Mouse (Mus musculus) left cerebral cortex, postnatal 10 days (tissue): ENCODE results near the gene Vrk2. TPM values are rescaled to one million over a fixed set of nuclear protein-coding genes. Genes with fewer than 3 reads are reported as not detected.

Source experiments
- DNase-seq, 2 experiments: peaks; one replicate each; pipeline ENCODE4 v3.0.0; 2021 to 2022; ENCODE audit warnings: low spot score in 2 of 2, mixed read lengths in 1 of 2; ENCODE audit errors: extremely low spot score in 1 of 2
- intact Hi-C: fragments of 180-260 bp; cut with DNase I; formaldehyde crosslinking; loops from one replicate; pipeline ENCODE4 v1.15.1; 2025
- total RNA-seq, 2 experiments: library from RNA; stranded (reverse); gene quantifications; 2 replicates each; pipeline ENCODE4 v1.2.3; 2021

Vrk2 gene
- total RNA-seq, 2 experiments from 2014 or later: 2.1 to 2.2 TPM

GRCm38 (mm10) chr11:26586367-26587183, 7.2 kb downstream of the Vrk2 start:
- intact Hi-C loops: no loop called here
- no peak for DNase-seq

- intact Hi-C loops: no loop called here
- no peak for DNase-seq
These were observed 8.1 kb downstream of the Vrk2 start for GRCm38 (mm10) chr11:26585409-26586366.

DNA sequence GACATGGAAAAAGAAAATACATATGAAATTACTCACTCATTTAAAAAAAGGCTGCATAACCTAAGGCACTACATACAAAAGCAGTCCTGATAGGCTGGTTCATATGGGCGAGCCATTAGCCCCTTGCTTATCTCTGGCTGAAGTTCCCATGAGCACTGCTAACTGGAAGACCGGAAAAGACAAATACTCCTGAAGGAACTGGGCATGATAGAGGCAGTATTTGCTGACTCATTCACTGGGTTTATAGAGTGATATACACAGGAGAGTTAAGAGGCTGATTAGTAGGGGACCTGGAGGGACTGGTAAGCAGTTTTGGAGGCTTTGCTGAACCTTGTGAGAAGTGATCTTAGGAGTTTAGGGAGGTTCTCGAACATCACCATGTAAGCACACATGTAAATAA, 42.2 kb downstream of the Vrk2 start:
- DNase-seq: no peak
- intact Hi-C loops: no loop called here

- intact Hi-C loops: no loop called here
- no peak for DNase-seq
These were observed 56.0 kb downstream of the Vrk2 start for GRCm38 (mm10) chr11:26537816-26538215.

DNA sequence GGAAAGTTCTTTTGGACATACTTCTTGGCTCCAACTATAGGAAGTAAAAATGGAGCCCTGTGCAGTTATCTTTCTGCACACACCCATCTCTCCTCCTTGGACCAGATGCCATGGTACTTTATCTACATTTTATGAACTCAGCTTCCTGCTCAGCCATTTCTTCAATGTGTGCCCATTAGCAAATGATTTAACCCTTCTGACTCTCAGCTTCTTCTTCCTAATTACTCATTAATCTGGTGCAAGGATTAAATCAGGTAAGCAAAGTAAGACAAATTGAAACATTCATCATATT, 60.0 kb downstream of the Vrk2 start:
- intact Hi-C loops: no loop called here
- no peak for DNase-seq

- DNase-seq: no peak
- intact Hi-C loops: no loop called here
These were observed 60.6 kb downstream of the Vrk2 start for GRCm38 (mm10) chr11:26532994-26533827.

DNA sequence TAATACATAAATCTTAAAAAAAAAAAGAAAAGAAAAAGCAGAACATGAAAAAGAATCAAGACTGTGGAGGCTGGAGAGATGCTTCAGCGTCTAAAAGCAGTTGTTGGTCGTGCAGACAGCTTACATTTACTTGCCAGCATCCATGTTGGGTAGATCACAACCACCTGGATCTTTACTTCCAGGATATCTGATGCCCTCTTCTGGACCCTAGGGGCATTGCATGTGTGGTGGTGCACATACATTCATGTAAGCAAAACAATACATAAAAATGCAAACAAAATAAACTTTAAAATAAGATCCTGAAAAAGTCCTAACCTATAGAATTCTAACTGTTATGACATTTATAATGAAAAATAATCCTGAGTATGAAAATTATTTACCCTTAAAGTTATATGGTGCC, 66.9 kb downstream of the Vrk2 start:
- DNase-seq: no peak
- intact Hi-C loops: no loop called here

- intact Hi-C loops: no loop called here
- DNase-seq: no peak
These were observed 74.8 kb downstream of the Vrk2 start for GRCm38 (mm10) chr11:26518991-26519390.

DNA sequence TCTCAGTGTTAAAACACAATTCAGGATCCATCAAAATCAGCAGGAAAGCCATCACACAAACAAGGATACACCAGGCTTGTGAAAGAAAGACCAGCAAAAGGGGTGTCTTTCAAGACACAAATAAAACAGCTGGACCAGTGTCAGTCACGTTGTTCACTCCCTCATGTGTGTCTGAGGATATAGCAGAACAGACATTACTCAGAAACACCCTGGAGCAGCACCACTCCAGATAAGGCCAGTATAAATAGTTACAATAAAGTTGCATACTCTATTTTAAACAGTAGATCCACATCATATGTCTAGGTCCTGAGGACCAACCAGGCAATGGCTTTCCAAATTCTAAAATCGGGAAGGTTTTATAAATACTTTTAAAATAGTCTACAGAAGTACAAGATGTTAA, 77.7 kb downstream of the Vrk2 start:
- intact Hi-C loops: no loop called here
- DNase-seq: no peak

DNA sequence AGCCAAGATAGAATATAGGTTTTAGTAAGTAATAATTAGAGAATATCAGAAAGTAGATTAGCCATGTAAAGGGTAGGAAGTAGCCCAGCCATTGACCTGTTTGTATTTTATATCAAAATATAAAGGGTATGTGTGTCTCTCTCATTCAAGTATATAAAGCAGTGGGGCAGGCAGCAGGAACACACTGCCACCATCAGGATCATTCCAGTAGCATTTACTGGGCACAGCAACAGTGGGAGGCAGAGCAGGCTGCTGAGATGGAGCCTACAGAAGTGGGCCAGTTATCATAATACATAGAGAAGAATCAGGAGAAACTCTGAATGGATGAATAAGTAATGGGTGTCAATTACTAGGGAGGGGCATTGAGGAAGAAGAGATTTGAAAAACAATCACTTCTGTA, 80.1 kb downstream of the Vrk2 start:
- intact Hi-C loops: no loop called here
- no peak for DNase-seq

DNA sequence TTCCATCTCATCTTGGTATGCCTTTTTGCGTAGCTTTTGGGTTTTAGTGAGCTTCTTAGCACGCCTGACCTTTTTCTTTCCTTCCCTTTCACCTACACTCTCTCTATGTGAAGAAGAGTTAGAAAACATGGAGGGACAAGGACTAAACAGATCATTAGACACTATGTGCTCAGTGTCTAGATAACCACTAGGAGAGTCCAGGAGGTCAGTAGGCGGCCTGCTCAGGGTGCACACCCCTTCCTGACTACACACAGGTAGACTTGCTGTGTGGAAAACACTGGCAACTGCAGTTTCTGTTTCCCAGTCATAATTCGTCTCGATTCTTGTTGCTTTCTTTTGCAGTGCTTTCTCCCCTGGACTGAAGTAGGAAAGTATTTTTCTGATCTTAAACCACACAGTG, 97.8 kb downstream of the Vrk2 start:
- intact Hi-C loops: no loop called here
- no peak for DNase-seq

DNA sequence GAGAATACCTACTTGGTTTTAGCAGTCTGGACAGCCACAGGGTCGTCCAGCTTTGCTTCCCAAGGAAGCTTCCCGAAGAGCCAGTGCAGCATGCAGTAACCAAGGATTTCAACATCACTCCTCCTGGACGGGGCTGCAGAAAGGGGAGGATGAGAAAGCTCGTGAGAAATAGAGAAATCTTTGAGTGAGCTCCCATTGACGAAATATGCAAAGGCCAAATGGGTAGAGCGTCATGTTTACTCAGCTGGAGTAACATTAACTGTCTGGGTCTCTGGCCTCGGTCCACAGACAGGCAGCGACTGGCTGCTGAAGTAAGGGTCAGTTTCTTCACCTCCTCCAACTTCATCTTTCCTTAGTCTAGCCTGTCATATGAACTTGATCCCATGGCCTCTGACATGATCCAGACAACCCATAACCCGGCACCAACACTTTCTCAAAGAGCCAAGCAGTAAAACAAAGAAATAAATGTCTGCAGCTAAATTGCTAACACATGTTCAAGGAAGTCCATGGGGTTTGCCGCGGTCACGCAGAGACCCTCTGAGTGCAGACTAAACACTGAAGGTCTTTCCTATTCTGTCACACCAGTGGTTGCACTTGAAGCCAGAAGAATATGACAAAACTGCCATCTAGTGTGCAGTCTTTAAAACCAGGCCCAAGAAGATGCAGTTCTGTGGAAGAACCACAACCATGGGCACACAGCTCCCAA, 103.9 kb downstream of the Vrk2 start:
- intact Hi-C loops: loop anchor here (10.0 kb wide), 1 partner anchor 285 kb away; no protein-coding TSS in a partner anchor
- peak; percentile 59 to 62 for DNase-seq

GRCm38 (mm10) chr11:26481691-26482242, 112.0 kb downstream of the Vrk2 start:
- no peak for DNase-seq
- intact Hi-C loops: loop anchor here (10.0 kb wide), 1 partner anchor 277 kb away; no protein-coding TSS in a partner anchor

- intact Hi-C loops: no loop called here
- DNase-seq: no peak
These were observed 116.6 kb downstream of the Vrk2 start for GRCm38 (mm10) chr11:26477037-26477739.

GRCm38 (mm10) chr11:26454081-26454480, 139.7 kb downstream of the Vrk2 start:
- intact Hi-C loops: no loop called here
- DNase-seq: no peak

DNA sequence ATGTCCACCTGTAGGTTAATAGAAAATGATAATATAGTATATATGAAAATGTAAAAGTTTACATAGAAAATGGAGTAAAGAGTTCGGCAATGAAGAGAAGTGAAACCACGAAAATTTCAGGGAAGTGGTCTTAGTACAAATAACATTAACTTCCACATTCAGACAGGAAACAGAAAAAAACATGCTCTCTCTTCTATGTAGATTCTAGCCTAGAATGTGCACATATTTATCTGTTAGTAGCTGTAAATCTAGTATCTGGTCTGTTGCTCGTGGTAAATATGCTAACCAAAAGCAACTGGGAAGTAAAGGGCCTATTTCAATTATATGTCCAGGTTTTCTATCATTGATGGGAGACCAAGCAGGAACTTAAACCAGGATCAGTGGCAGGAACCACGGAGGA, 141.1 kb downstream of the Vrk2 start:
- intact Hi-C loops: no loop called here

DNA sequence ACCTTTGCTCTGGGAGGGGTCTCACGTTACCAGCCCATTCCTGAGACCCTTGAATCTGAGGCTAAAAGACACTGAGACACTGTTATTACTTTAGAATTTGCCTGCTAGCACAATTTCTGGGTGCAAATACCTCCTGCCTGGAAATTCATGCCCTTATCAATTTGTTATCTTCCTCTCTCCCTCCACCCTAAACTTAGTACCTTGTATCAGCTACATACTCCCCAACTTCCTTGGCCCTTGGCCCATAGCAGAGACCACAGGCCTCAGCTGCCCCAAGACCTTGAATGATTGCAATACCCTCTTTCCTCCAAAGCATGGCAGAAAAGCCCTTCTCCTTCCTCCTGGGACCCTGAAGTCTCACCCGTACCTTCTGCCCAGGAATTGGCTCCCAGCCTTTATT, 142.6 kb downstream of the Vrk2 start:
- intact Hi-C loops: no loop called here
- DNase-seq: no peak

More for the DNA sequence above, 141.1 kb downstream of the Vrk2 start:
- DNase-seq: no peak

- intact Hi-C loops: no loop called here
- DNase-seq: no peak
These were observed 143.2 kb downstream of the Vrk2 start for GRCm38 (mm10) chr11:26450636-26451035.
